Comparison of ENCODE assay signal across 9 mouse cellular contexts in the genomic region with DNA sequence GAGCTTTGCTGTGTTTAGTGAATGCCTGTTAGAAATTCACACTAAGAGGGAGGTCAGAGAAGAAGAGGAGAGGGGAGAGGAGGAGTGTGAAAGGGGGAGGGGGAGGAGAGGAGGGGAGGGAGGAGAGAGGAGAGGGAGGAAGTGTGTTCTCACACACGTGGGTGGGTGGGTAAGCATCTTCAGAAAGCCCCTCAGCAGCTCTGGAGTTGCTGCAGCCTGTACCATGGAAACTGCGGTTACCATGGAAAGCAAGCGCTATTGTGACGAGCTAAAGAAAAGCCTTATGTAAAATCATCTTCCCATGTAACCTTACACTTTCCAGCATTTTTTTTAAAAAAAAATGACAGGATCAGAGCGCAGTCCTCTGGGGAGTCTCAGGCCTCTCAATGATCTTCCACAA.
DNase-seq lines count a peak whose midpoint lies in the region; ATAC-seq and TF ChIP-seq lines count a peak whose summit lies in the region.
"Had no signal": no experiment of that assay in that cellular context is flagged by ENCODE, and none has a peak within 500 bp of the region (broad histone marks: within the 10 kb centered on the region; RNA-seq: fewer than 3 reads in every experiment).

No protein-coding gene starts in this region.

- H3K9ac ChIP-seq in hindbrain, embryonic 14.5 days, result 0 out of 2 replicates have a peak overlapping the region, but pooled peaks have one; percentile 11
- no peak overlapping the region for H3K9ac ChIP-seq in midbrain, embryonic 11.5 days (ENCODE audit: low read length)
- no peak overlapping the region for H3K9ac ChIP-seq in lung, postnatal 0 days (replicated peaks; ENCODE audit: low read depth)

- H3K36me3 ChIP-seq in hindbrain, embryonic 14.5 days (replicated peaks; ENCODE audit: control insufficient read depth, insufficient read depth), result no peaks in the 10 kb centered on the region
- H3K36me3 ChIP-seq in midbrain, embryonic 11.5 days (ENCODE audit: control insufficient read depth, insufficient read depth, low read length), result no peaks in the 10 kb centered on the region
- H3K36me3 ChIP-seq in lung, postnatal 0 days (ENCODE audit: insufficient read depth, low read length), result no peaks in the 10 kb centered on the region

- peak; percentile 49 for DNase-seq in layer of hippocampus, adult 11-12 months (ENCODE audit: low spot score)
- no peak for DNase-seq in layer of hippocampus, adult 9-10 months (ENCODE audit: low spot score)
- peak; percentile 42 for DNase-seq in hindbrain, embryonic 14.5 days (ENCODE audit: low spot score)
- DNase-seq in midbrain, embryonic 11.5 days (ENCODE audit: low spot score, missing footprints), result peak; percentile 84
- DNase-seq in right cerebral cortex, postnatal 4 days, result peak; percentile 23
- no peak for DNase-seq in lung, postnatal 0 days (ENCODE audit: low spot score)
- no peak for DNase-seq in heart, postnatal 25 days (ENCODE audit: low spot score)

- ATAC-seq in hindbrain, embryonic 14.5 days (ENCODE audit: low FRiP score), result peak; percentile 82
- ATAC-seq in midbrain, embryonic 11.5 days (ENCODE audit: low FRiP score), result peak; percentile 82
- no peak for ATAC-seq in lung, postnatal 0 days
- no peak for ATAC-seq in granulocyte monocyte progenitor cell, adult 5-6 weeks (replicated peaks; ENCODE audit: poor library complexity, severe bottlenecking)

- TF ChIP-seq CTCF in lung, postnatal 0 days (IDR thresholded peaks at IDR 0.05), result no peak

- intact Hi-C loops in heart, postnatal 25 days (cut with DNase I), result no loop called here

- H3K27me3 ChIP-seq in hindbrain, embryonic 14.5 days (ENCODE audit: control insufficient read depth, insufficient read depth, low read length), result no peaks in the 10 kb centered on the region
- no peaks in the 10 kb centered on the region for H3K27me3 ChIP-seq in midbrain, embryonic 11.5 days (ENCODE audit: control insufficient read depth, insufficient read depth, low read length)
- H3K27me3 ChIP-seq in lung, postnatal 0 days (replicated peaks; ENCODE audit: insufficient read depth, low read length), result no peaks in the 10 kb centered on the region

- WGBS in hindbrain, embryonic 14.5 days, result 16% methylated on average over 5 of the region's 5 CpGs
- 35% methylated on average over 5 of the region's 5 CpGs for WGBS in midbrain, embryonic 11.5 days
- WGBS in lung, postnatal 0 days, result 32% methylated on average over 5 of the region's 5 CpGs

- no peak overlapping the region for H3K4me3 ChIP-seq in hindbrain, embryonic 14.5 days (replicated peaks; ENCODE audit: low read length)
- H3K4me3 ChIP-seq in midbrain, embryonic 11.5 days (ENCODE audit: low read depth, low read length), result no peak overlapping the region
- no peak overlapping the region for H3K4me3 ChIP-seq in lung, postnatal 0 days (ENCODE audit: low read depth, low read length)
- H3K4me3 ChIP-seq: myocyte had no signal

- no peak for TF ChIP-seq EP300 in lung, postnatal 0 days (IDR thresholded peaks at IDR 0.05)

- peaks cover 6% of the 10 kb centered on the region for H3K4me1 ChIP-seq in hindbrain, embryonic 14.5 days (replicated peaks; ENCODE audit: control insufficient read depth, insufficient read depth, low read length)
- no peaks in the 10 kb centered on the region for H3K4me1 ChIP-seq in midbrain, embryonic 11.5 days (ENCODE audit: control insufficient read depth, insufficient read depth, low read length)
- no peaks in the 10 kb centered on the region for H3K4me1 ChIP-seq in lung, postnatal 0 days (ENCODE audit: insufficient read depth, low read depth, low read length)

- H3K4me2 ChIP-seq in hindbrain, embryonic 14.5 days (replicated peaks), result peak overlapping the region; percentile 17; the same call in 1 of the 2 replicates
- no peak overlapping the region for H3K4me2 ChIP-seq in midbrain, embryonic 11.5 days
- H3K4me2 ChIP-seq in lung, postnatal 0 days (replicated peaks; ENCODE audit: low read depth, low read length), result no peak overlapping the region

- H3K27ac ChIP-seq in hindbrain, embryonic 14.5 days, result 0 out of 2 replicates have a peak overlapping the region, but pooled peaks have one; percentile 0
- no peak overlapping the region for H3K27ac ChIP-seq in midbrain, embryonic 11.5 days (ENCODE audit: low read depth, low read length)
- H3K27ac ChIP-seq in lung, postnatal 0 days (ENCODE audit: low read length), result no peak overlapping the region

- H3K9me3 ChIP-seq in hindbrain, embryonic 14.5 days (ENCODE audit: control insufficient read depth, low read length), result no peaks in the 10 kb centered on the region
- H3K9me3 ChIP-seq in midbrain, embryonic 11.5 days (ENCODE audit: control insufficient read depth, low read length), result no peaks in the 10 kb centered on the region
- H3K9me3 ChIP-seq in lung, postnatal 0 days (ENCODE audit: low read length), result no peaks in the 10 kb centered on the region

Comparison
In these comparisons a context has a peak if more than half of its experiments do, and no peak if none do; other contexts are left out.
1. DNase-seq: peak in layer of hippocampus, adult 11-12 months (single experiment), hindbrain, embryonic 14.5 days (single experiment), midbrain, embryonic 11.5 days (single experiment) and right cerebral cortex, postnatal 4 days (single experiment); none in layer of hippocampus, adult 9-10 months (single experiment), lung, postnatal 0 days (single experiment) and heart, postnatal 25 days (single experiment).
2. ATAC-seq: peak in hindbrain, embryonic 14.5 days (single experiment) and midbrain, embryonic 11.5 days (single experiment); none in lung, postnatal 0 days (single experiment) and granulocyte monocyte progenitor cell, adult 5-6 weeks (single experiment).